Mouse (Mus musculus) lung, postnatal 0 days (tissue): ENCODE measurements at regions not wholly inside any gene's neighbourhood (a gene's known extent, or its start where the extent isn't known, plus 50 kb on each side); places are given as distances from the start of the nearest gene placed in this dataset.

Experiments used
- ATAC-seq: fragments of 200-750 bp; cut with Nextera tagmentation; 2 replicates; pipeline ENCODE4 v1.8.0; 2017; ENCODE audit warnings: moderate library complexity
- DNase-seq: peaks from one replicate; pipeline ENCODE4 v3.0.0-alpha.2; 2016; ENCODE audit warnings: low spot score
- H3K27ac ChIP-seq: fragments of 300-500 bp; sonication (generic); 2 replicates; pipeline ENCODE4 v1.5.1; 2014; ENCODE audit warnings: antibody characterized with exemption, mild to moderate bottlenecking, low read length, mixed read lengths
- H3K27me3 ChIP-seq: fragments of 300-500 bp; sonication (generic); replicated peaks from 2 replicates; pipeline ENCODE4 v1.6.1; 2014; ENCODE audit warnings: low read length, mixed read lengths; ENCODE audit not compliant: insufficient read depth
- H3K36me3 ChIP-seq: fragments of 300-500 bp; sonication (generic); 2 replicates; pipeline ENCODE4 v1.6.1; 2014; ENCODE audit warnings: low read length, mixed read lengths; ENCODE audit not compliant: insufficient read depth
- H3K4me1 ChIP-seq: fragments of 300-500 bp; sonication (generic); 2 replicates; pipeline ENCODE4 v1.6.1; 2014; ENCODE audit warnings: antibody characterized with exemption, low read depth, low read length, mixed read lengths; ENCODE audit not compliant: insufficient read depth
- H3K4me2 ChIP-seq: fragments of 300-500 bp; sonication (generic); replicated peaks from 2 replicates; pipeline ENCODE4 v1.6.1; 2014; ENCODE audit warnings: low read depth, mild to moderate bottlenecking, low read length, moderate library complexity, mixed read lengths
- H3K4me3 ChIP-seq: fragments of 300-500 bp; sonication (generic); 2 replicates; pipeline ENCODE4 v1.5.1; 2014; ENCODE audit warnings: low read depth, low read length
- H3K9ac ChIP-seq: fragments of 300-500 bp; sonication (generic); replicated peaks from 2 replicates; pipeline ENCODE4 v1.6.1; 2014; ENCODE audit warnings: low read depth, mild to moderate bottlenecking
- H3K9me3 ChIP-seq: fragments of 300-500 bp; sonication (generic); 2 replicates; pipeline ENCODE4 v1.6.1; 2016; ENCODE audit warnings: low read length, mixed read lengths
- CTCF ChIP-seq: IDR thresholded peaks from 2 replicates; pipeline ENCODE4 v1.5.1; 2016; ENCODE audit warnings: antibody characterized with exemption, mild to moderate bottlenecking
- EP300 ChIP-seq: IDR thresholded peaks from 2 replicates; pipeline ENCODE4 v1.6.1; 2016; ENCODE audit warnings: antibody characterized with exemption, mild to moderate bottlenecking, control low read depth
- WGBS: fragments of 180-500 bp; shearing (Covaris S2); extraction: QIAGEN DNeasy Blood & Tissue Kit; methylation state at CpG from one replicate; pipeline ENCODE4 v1.1.7; 2014; 5-methylcytosine and 5-hydroxymethylcytosine counted together

- H3K9ac ChIP-seq: no peak overlapping the region
- TF ChIP-seq EP300 (no peak), CTCF (no peak)
Measured at GRCm38 (mm10) chr11:111331592-111331991, 265.6 kb downstream of the Kcnj2 start.

GRCm38 (mm10) chr11:111333021-111333420, 267.1 kb downstream of the Kcnj2 start:
- no peak overlapping the region for H3K27ac ChIP-seq
- no peak overlapping the region for H3K4me2 ChIP-seq
- no peak overlapping the region for H3K9ac ChIP-seq
- 47% methylated on average over 3 of the region's 3 CpGs for WGBS
- TF ChIP-seq EP300 (no peak), CTCF (no peak)
- H3K4me3 ChIP-seq: no peak overlapping the region
- H3K9me3 ChIP-seq: no peaks in the 10 kb centered on the region
- H3K4me1 ChIP-seq: no peaks in the 10 kb centered on the region
- H3K36me3 ChIP-seq: no peaks in the 10 kb centered on the region
- DNase-seq (no peak), ATAC-seq (no peak)
- no peaks in the 10 kb centered on the region for H3K27me3 ChIP-seq

More at GRCm38 (mm10) chr11:111331592-111331991, 265.6 kb downstream of the Kcnj2 start:
- H3K36me3 ChIP-seq: no peaks in the 10 kb centered on the region
- H3K9me3 ChIP-seq: no peaks in the 10 kb centered on the region
- no peak overlapping the region for H3K4me2 ChIP-seq
- H3K4me3 ChIP-seq: no peak overlapping the region
- DNase-seq (no peak), ATAC-seq (no peak)
- no peaks in the 10 kb centered on the region for H3K27me3 ChIP-seq
- no peaks in the 10 kb centered on the region for H3K4me1 ChIP-seq
- H3K27ac ChIP-seq: no peak overlapping the region

- H3K4me1 ChIP-seq: no peaks in the 10 kb centered on the region
- no peak overlapping the region for H3K4me3 ChIP-seq
- TF ChIP-seq CTCF: no peak
- no peak for TF ChIP-seq EP300
- WGBS: 42% methylated on average over 1 of the region's 1 CpGs
- no peak overlapping the region for H3K9ac ChIP-seq
- no peaks in the 10 kb centered on the region for H3K9me3 ChIP-seq
- no peak overlapping the region for H3K4me2 ChIP-seq
- no peak for ATAC-seq
- no peaks in the 10 kb centered on the region for H3K36me3 ChIP-seq
- no peak for DNase-seq
- no peak overlapping the region for H3K27ac ChIP-seq
- H3K27me3 ChIP-seq: no peaks in the 10 kb centered on the region
Measured at GRCm38 (mm10) chr11:111347562-111347961, 281.6 kb downstream of the Kcnj2 start.

- Histone ChIP-seq H3K9ac (no peak overlapping the region), H3K9me3 (no peaks in the 10 kb centered on the region), H3K36me3 (no peaks in the 10 kb centered on the region), H3K27ac (no peak overlapping the region), H3K4me2 (no peak overlapping the region), H3K4me1 (no peaks in the 10 kb centered on the region), H3K27me3 (no peaks in the 10 kb centered on the region), H3K4me3 (no peak overlapping the region)
- no peak for DNase-seq
- TF ChIP-seq CTCF (no peak), EP300 (no peak)
- WGBS: 49% methylated on average over 4 of the region's 4 CpGs
- no peak for ATAC-seq
Measured at GRCm38 (mm10) chr11:111350028-111350427, 284.1 kb downstream of the Kcnj2 start.

GRCm38 (mm10) chr11:111363363-111363762, 297.4 kb downstream of the Kcnj2 start:
- ATAC-seq: no peak
- Histone ChIP-seq H3K9me3 (no peaks in the 10 kb centered on the region), H3K4me3 (no peak overlapping the region), H3K9ac (no peak overlapping the region), H3K4me1 (no peaks in the 10 kb centered on the region), H3K27ac (no peak overlapping the region), H3K27me3 (no peaks in the 10 kb centered on the region), H3K4me2 (no peak overlapping the region), H3K36me3 (no peaks in the 10 kb centered on the region)
- TF ChIP-seq EP300 (no peak), CTCF (no peak)
- 65% methylated on average over 1 of the region's 1 CpGs for WGBS
- no peak for DNase-seq

- Histone ChIP-seq H3K9ac (no peak overlapping the region), H3K4me2 (no peak overlapping the region), H3K4me1 (no peaks in the 10 kb centered on the region), H3K27ac (no peak overlapping the region), H3K36me3 (no peaks in the 10 kb centered on the region), H3K4me3 (no peak overlapping the region), H3K27me3 (no peaks in the 10 kb centered on the region), H3K9me3 (no peaks in the 10 kb centered on the region)
- DNase-seq (peak; percentile 5), ATAC-seq (no peak)
- TF ChIP-seq EP300 (no peak), CTCF (no peak)
- WGBS: 45% methylated on average over 4 of the region's 4 CpGs
Measured at GRCm38 (mm10) chr11:111377165-111377564, 311.2 kb downstream of the Kcnj2 start.

- Histone ChIP-seq H3K4me1 (no peaks in the 10 kb centered on the region), H3K27ac (no peak overlapping the region), H3K4me2 (no peak overlapping the region), H3K9me3 (no peaks in the 10 kb centered on the region), H3K9ac (no peak overlapping the region), H3K36me3 (no peaks in the 10 kb centered on the region), H3K27me3 (no peaks in the 10 kb centered on the region), H3K4me3 (no peak overlapping the region)
- no peak for DNase-seq
- no peak for ATAC-seq
- 58% methylated on average over 3 of the region's 3 CpGs for WGBS
- TF ChIP-seq EP300: no peak
- no peak for TF ChIP-seq CTCF
Measured at GRCm38 (mm10) chr11:111379842-111380241, 313.9 kb downstream of the Kcnj2 start.
